Mouse (Mus musculus) kidney, embryonic 14.5 days (tissue): Measurements from ENCODE around the gene Pfn2. TPM values are rescaled to one million over a fixed set of nuclear protein-coding genes. Genes with fewer than 3 reads are reported as not detected.

Experiments
- ATAC-seq: fragments of 200-750 bp; cut with Nextera tagmentation; 2 replicates; pipeline ENCODE4 v1.8.0; 2017; ENCODE audit warnings: moderate number of reproducible peaks, mild to moderate bottlenecking, moderate TSS enrichment, moderate library complexity; ENCODE audit not compliant: low FRiP score, low TSS enrichment
- H3K27ac ChIP-seq: fragments of 300-500 bp; sonication (generic); 2 replicates; pipeline ENCODE4 v1.5.1; 2014; ENCODE audit warnings: low read depth, mild to moderate bottlenecking, low read length, moderate library complexity, mixed read lengths
- H3K27me3 ChIP-seq: fragments of 300-500 bp; sonication (generic); 2 replicates; pipeline ENCODE4 v1.6.1; 2014; ENCODE audit warnings: mild to moderate bottlenecking, low read length; ENCODE audit not compliant: control insufficient read depth, insufficient read depth
- H3K36me3 ChIP-seq: fragments of 300-500 bp; sonication (generic); 2 replicates; pipeline ENCODE4 v1.6.1; 2014; ENCODE audit warnings: low read length, mixed read lengths; ENCODE audit not compliant: control insufficient read depth, insufficient read depth
- H3K4me1 ChIP-seq: fragments of 300-500 bp; sonication (generic); 2 replicates; pipeline ENCODE4 v1.6.1; 2014; ENCODE audit warnings: low read length, mixed read lengths; ENCODE audit not compliant: control insufficient read depth, insufficient read depth
- H3K4me2 ChIP-seq: fragments of 300-500 bp; sonication (generic); replicated peaks from 2 replicates; pipeline ENCODE4 v1.6.1; 2014; ENCODE audit warnings: low read depth, mild to moderate bottlenecking, low read length
- H3K4me3 ChIP-seq: fragments of 300-500 bp; sonication (generic); 2 replicates; pipeline ENCODE4 v1.5.1; 2014; ENCODE audit warnings: mild to moderate bottlenecking, low read length
- H3K9ac ChIP-seq: fragments of 300-500 bp; sonication (generic); 2 replicates; pipeline ENCODE4 v1.6.1; 2014; ENCODE audit warnings: low read depth, mild to moderate bottlenecking, low read length, moderate library complexity
- H3K9me3 ChIP-seq: fragments of 300-500 bp; sonication (generic); 2 replicates; pipeline ENCODE4 v1.6.1; 2016; ENCODE audit warnings: low read length; ENCODE audit not compliant: control insufficient read depth
- WGBS: fragments of 180-500 bp; shearing (Covaris S2); extraction: QIAGEN DNeasy Blood & Tissue Kit; methylation state at CpG from one replicate; pipeline ENCODE4 v1.1.7; 2014; 5-methylcytosine and 5-hydroxymethylcytosine counted together
- polyA plus RNA-seq: library from polyadenylated mRNA; unstranded; fragments of >200 nt; fragmentation: Nextera tagmentation; extraction: Ambion mirVana; gene quantifications from 2 replicates; pipeline ENCODE4 v1.2.1, GENCODE M21; 2014

The Pfn2 gene
- 102 and 149 TPM in 2 replicates for polyA plus RNA-seq

- Histone ChIP-seq H3K9ac (peak within 1 kb of the TSS; percentile 87), H3K4me1 (0 out of 2 replicates have a peak, but pooled peaks cover 4% of the 10 kb centered on the region), H3K9me3 (no peaks in the 10 kb centered on the region), H3K4me3 (peak within 1 kb of the TSS; percentile 92), H3K27me3 (no peaks in the 10 kb centered on the region), H3K27ac (peak within 1 kb of the TSS; percentile 93), H3K4me2 (peak within 1 kb of the TSS; percentile 57), H3K36me3 (peaks cover 12% of the 10 kb centered on the region)
- ATAC-seq = peak; percentile 93
- WGBS = under 1% methylated on average over 44 of the region's 52 CpGs
These were observed at the start of gene Pfn2 for GRCm38 (mm10) chr3:57847760-57848185. Gene Pfn2 (minus strand): TSS chr3:57848079.

DNA sequence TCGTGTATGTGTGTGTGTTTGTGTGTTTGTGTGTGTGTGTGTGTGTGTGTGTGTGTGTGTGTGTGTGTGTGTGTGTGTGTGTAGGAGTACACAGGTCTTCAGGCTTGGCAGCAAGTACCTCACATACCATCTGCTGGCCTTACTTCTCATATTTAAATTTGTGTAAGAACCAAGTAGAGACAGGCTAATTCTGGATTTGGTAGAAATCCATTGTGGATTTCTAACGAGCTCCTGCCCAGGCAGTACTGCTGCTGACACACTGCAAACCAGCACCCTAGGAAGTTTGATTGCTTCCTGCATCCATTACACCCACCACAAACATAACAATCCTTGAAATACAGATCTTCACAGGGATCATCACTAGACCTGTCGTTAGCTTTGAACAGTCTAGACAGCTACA lies 35.1 kb upstream of the Pfn2 start:
- Histone ChIP-seq H3K27ac (no peak overlapping the region), H3K9ac (no peak overlapping the region), H3K4me3 (no peak overlapping the region), H3K36me3 (no peaks in the 10 kb centered on the region), H3K27me3 (no peaks in the 10 kb centered on the region), H3K4me1 (no peaks in the 10 kb centered on the region), H3K9me3 (no peaks in the 10 kb centered on the region), H3K4me2 (no peak overlapping the region)
- ATAC-seq = no peak
- WGBS = 70% methylated on average over 3 of the region's 3 CpGs

- Histone ChIP-seq H3K27me3 (no peaks in the 10 kb centered on the region), H3K27ac (peak overlapping the region; percentile 93), H3K4me3 (peak overlapping the region; percentile 92), H3K4me2 (peak overlapping the region; percentile 57), H3K4me1 (0 out of 2 replicates have a peak, but pooled peaks cover 4% of the 10 kb centered on the region), H3K9ac (peak overlapping the region; percentile 87), H3K36me3 (peaks cover 16% of the 10 kb centered on the region), H3K9me3 (no peaks in the 10 kb centered on the region)
- peak; percentile 84 for ATAC-seq
- WGBS = under 1% methylated on average over 89 of the region's 104 CpGs
These were observed 743 bp downstream of the Pfn2 start for GRCm38 (mm10) chr3:57846912-57847759.

- H3K4me2 ChIP-seq = peak overlapping the region; percentile 57
- H3K9ac ChIP-seq = peak overlapping the region; percentile 87
- no peaks in the 10 kb centered on the region for H3K27me3 ChIP-seq
- no peak for ATAC-seq
- H3K27ac ChIP-seq = peak overlapping the region; percentile 93; the same call in 1 of the 2 replicates
- H3K4me3 ChIP-seq = peak overlapping the region; percentile 92
- WGBS = 2% methylated on average over 9 of the region's 9 CpGs
- H3K36me3 ChIP-seq = peaks cover 19% of the 10 kb centered on the region
- 0 out of 2 replicates have a peak, but pooled peaks cover 4% of the 10 kb centered on the region for H3K4me1 ChIP-seq
- no peaks in the 10 kb centered on the region for H3K9me3 ChIP-seq
These were observed 1.3 kb downstream of the Pfn2 start for GRCm38 (mm10) chr3:57846662-57846911.

GRCm38 (mm10) chr3:57845786-57846661 lies 1.9 kb downstream of the Pfn2 start:
- H3K9ac ChIP-seq = peak overlapping the region; percentile 87
- peaks cover 19% of the 10 kb centered on the region for H3K36me3 ChIP-seq
- 0 out of 2 replicates have a peak overlapping the region, but pooled peaks have one; percentile 93 for H3K27ac ChIP-seq
- ATAC-seq = no peak
- H3K27me3 ChIP-seq = no peaks in the 10 kb centered on the region
- H3K4me1 ChIP-seq = 0 out of 2 replicates have a peak, but pooled peaks cover 4% of the 10 kb centered on the region
- WGBS = 22% methylated on average over 11 of the region's 11 CpGs
- no peaks in the 10 kb centered on the region for H3K9me3 ChIP-seq
- peak overlapping the region; percentile 92 for H3K4me3 ChIP-seq
- H3K4me2 ChIP-seq = peak overlapping the region; percentile 57

DNA sequence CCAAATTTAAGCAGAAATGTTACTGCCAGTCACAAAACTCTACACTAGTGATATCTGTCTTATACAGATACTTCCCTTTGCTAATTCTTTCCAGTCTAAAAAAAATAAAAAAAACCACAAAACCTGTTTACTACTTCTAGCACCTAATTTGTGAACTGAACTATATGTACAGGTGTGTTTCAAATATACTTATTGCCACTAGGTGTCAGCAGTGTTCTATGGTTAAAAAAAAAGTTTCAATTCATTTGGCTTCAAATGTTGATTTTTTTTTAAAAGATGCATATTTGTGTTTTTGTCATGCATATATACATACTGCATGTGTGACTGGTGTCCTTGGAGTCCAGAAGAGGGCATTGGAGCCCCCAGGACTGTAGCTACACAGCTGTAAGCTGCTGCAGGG lies 4.1 kb downstream of the Pfn2 start:
- no peak for ATAC-seq
- Histone ChIP-seq H3K9me3 (no peaks in the 10 kb centered on the region), H3K4me2 (no peak overlapping the region), H3K27ac (no peak overlapping the region), H3K27me3 (no peaks in the 10 kb centered on the region), H3K36me3 (peaks cover 19% of the 10 kb centered on the region), H3K4me3 (no peak overlapping the region), H3K4me1 (0 out of 2 replicates have a peak, but pooled peaks cover 4% of the 10 kb centered on the region), H3K9ac (no peak overlapping the region)

DNA sequence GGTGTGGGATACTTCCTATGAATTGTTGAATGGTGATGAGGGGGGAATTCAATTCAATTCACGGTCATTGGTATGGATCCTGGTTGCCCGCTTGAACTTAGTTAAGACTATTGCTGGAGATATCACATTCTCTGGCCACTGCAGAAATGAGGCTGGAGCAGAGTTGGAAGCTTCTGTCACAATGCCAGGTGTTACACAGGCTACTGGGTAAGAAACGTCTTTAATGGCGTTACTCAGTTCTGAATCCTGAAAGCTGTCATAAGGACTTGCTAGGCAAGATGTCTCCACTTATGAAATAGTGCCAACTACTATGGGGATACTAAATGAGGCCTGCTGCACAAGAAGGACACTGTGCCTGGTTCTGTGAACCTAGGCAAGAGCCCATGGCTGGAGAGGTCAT lies 11.0 kb downstream of the Pfn2 start:
- Histone ChIP-seq H3K9me3 (no peaks in the 10 kb centered on the region), H3K4me2 (no peak overlapping the region), H3K27me3 (no peaks in the 10 kb centered on the region), H3K4me1 (no peaks in the 10 kb centered on the region), H3K9ac (no peak overlapping the region), H3K4me3 (no peak overlapping the region), H3K27ac (no peak overlapping the region), H3K36me3 (peaks cover 5% of the 10 kb centered on the region; the same call in 1 of the 2 replicates)
- ATAC-seq = no peak
- WGBS = 91% methylated on average over 4 of the region's 4 CpGs

- H3K36me3 ChIP-seq = peaks cover 7% of the 10 kb centered on the region; the same call in 1 of the 2 replicates
- H3K4me3 ChIP-seq = no peak overlapping the region
- 90% methylated on average over 11 of the region's 11 CpGs for WGBS
- no peak overlapping the region for H3K9ac ChIP-seq
- no peaks in the 10 kb centered on the region for H3K9me3 ChIP-seq
- no peaks in the 10 kb centered on the region for H3K4me1 ChIP-seq
- ATAC-seq = no peak
- no peak overlapping the region for H3K27ac ChIP-seq
- H3K27me3 ChIP-seq = no peaks in the 10 kb centered on the region
- no peak overlapping the region for H3K4me2 ChIP-seq
These were observed 14.3 kb downstream of the Pfn2 start for GRCm38 (mm10) chr3:57833585-57833984.
